Comparison of ENCODE assay signal across 26 mouse cellular contexts in genomic region chr2:169871436-169872060, GRCm38 (mm10).
DNase-seq lines count a peak whose midpoint lies in the region; ATAC-seq lines count a peak whose summit lies in the region.
"Had no signal": no experiment of that assay in that cellular context is flagged by ENCODE, and none has a peak within 500 bp of the region (broad histone marks: within the 10 kb centered on the region; RNA-seq: fewer than 3 reads in every experiment).

No protein-coding gene starts in this region.

- no peaks in the 10 kb centered on the region for H3K4me1 ChIP-seq in kidney, embryonic 16.5 days (ENCODE audit: insufficient read depth, low read length)
- H3K4me1 ChIP-seq: embryonic facial prominence, embryonic 12.5 days; forebrain, embryonic 15.5 days had no signal

- DNase-seq in embryo, embryonic 10 days (ENCODE audit: low spot score) = peak; percentile 28
- DNase-seq in embryo, embryonic 10.5 days (ENCODE audit: low spot score) = no peak
- peak; percentile 13 for DNase-seq in kidney, adult 18-20 months
- DNase-seq in kidney, adult 8-10 months = peak; percentile 22 to 28
- DNase-seq in kidney, postnatal 14 days = no peak
- peak; percentile 18 to 31 for DNase-seq in kidney, postnatal 36 days
- DNase-seq in kidney, postnatal 4 days = no peak
- DNase-seq: adrenal gland, adult 8-10 months; adrenal gland, postnatal 14 days; adrenal gland, postnatal 36 days; B cell, adult 2 months; cerebellum, adult 11-12 months; cerebellum, adult 2 months; cerebellum, adult 9-10 months; cerebellum, postnatal 10 days; cerebellum, postnatal 25 days had no signal

- no peak overlapping the region for H3K27ac ChIP-seq in kidney, embryonic 16.5 days (ENCODE audit: low read length)
- H3K27ac ChIP-seq: embryonic facial prominence, embryonic 10.5 days; embryonic facial prominence, embryonic 12.5 days; forebrain, embryonic 13.5 days; forebrain, embryonic 15.5 days had no signal

- no peak overlapping the region for H3K4me2 ChIP-seq in kidney, embryonic 16.5 days (replicated peaks; ENCODE audit: low read depth, low read length)
- H3K4me2 ChIP-seq: embryonic facial prominence, embryonic 12.5 days; forebrain, embryonic 13.5 days; forebrain, embryonic 15.5 days had no signal

- ATAC-seq in kidney, embryonic 16.5 days (ENCODE audit: low FRiP score, low TSS enrichment) = no peak
- ATAC-seq: activated CD4-positive, CD25-positive, alpha-beta regulatory T cell, adult 4 months; CD4-positive, CD25-positive, alpha-beta regulatory T cell, adult 4 months; forebrain, embryonic 13.5 days; forebrain, embryonic 15.5 days; Patski had no signal

- WGBS in kidney, embryonic 16.5 days = 89% methylated on average over 8 of the region's 8 CpGs

- H3K27me3 ChIP-seq in kidney, embryonic 16.5 days (ENCODE audit: insufficient read depth, low read length) = no peaks in the 10 kb centered on the region
- H3K27me3 ChIP-seq: CH12.LX; embryonic facial prominence, embryonic 12.5 days; forebrain, embryonic 13.5 days; forebrain, embryonic 15.5 days; Patski had no signal

- no peaks in the 10 kb centered on the region for H3K36me3 ChIP-seq in kidney, embryonic 16.5 days (ENCODE audit: insufficient read depth, low read length)
- H3K36me3 ChIP-seq: embryonic facial prominence, embryonic 10.5 days; embryonic facial prominence, embryonic 12.5 days; forebrain, embryonic 15.5 days; G1E had no signal

- H3K9ac ChIP-seq in kidney, embryonic 16.5 days (replicated peaks; ENCODE audit: low read length) = no peak overlapping the region
- H3K9ac ChIP-seq: embryonic facial prominence, embryonic 12.5 days; forebrain, embryonic 13.5 days; forebrain, embryonic 15.5 days had no signal

- H3K4me3 ChIP-seq in kidney, embryonic 16.5 days (ENCODE audit: low read length) = no peak overlapping the region
- H3K4me3 ChIP-seq: embryonic facial prominence, embryonic 10.5 days; embryonic facial prominence, embryonic 12.5 days; forebrain, embryonic 13.5 days; forebrain, embryonic 15.5 days had no signal

- H3K9me3 ChIP-seq in kidney, embryonic 16.5 days (ENCODE audit: low read length) = no peaks in the 10 kb centered on the region
- H3K9me3 ChIP-seq: embryonic facial prominence, embryonic 10.5 days; embryonic facial prominence, embryonic 12.5 days; forebrain, embryonic 13.5 days; forebrain, embryonic 15.5 days had no signal

Comparison
In these comparisons a context has a peak if more than half of its experiments do, and no peak if none do; other contexts are left out.
1. DNase-seq: peak in embryo, embryonic 10 days (single experiment), kidney, adult 18-20 months (single experiment), kidney, adult 8-10 months (2 of 2) and kidney, postnatal 36 days (2 of 2); none in embryo, embryonic 10.5 days (single experiment), kidney, postnatal 14 days (single experiment) and kidney, postnatal 4 days (0 of 2).